Mouse (Mus musculus): ENCODE results near the gene Ino80e.
"Not testable (repeated sequence)": the region's sequence is repeated elsewhere in the genome, so short reads cannot be mapped to it uniquely, and the experiment has no call there.

- TF ChIP-seq POLR2A (IDR thresholded peaks at IDR 0.05; ENCODE audit: extremely low read depth, insufficient read depth, low read length); CTCF (IDR thresholded peaks at IDR 0.05; ENCODE audit: low read depth, low read length): not testable (repeated sequence)
These were observed 37.6 kb upstream of the Ino80e start for GRCm38 (mm10) chr7:126899781-126900180.

Measured in liver, adult 2 months (tissue).